Mouse (Mus musculus): Measurements from ENCODE around the gene Usp30. TPM values are rescaled to one million over a fixed set of nuclear protein-coding genes. Genes with fewer than 3 reads are reported as not detected.
A peak's percentile ranks its signal among the peaks of the same experiment; 100 is the strongest.

Usp30 gene
- total and polyA plus RNA-seq, 3 experiments: 12.8 to 21.1 TPM; not detected in 1

- H3K27ac ChIP-seq (ENCODE audit: control insufficient read depth, low read depth, low read length): no peak overlapping the region
- H3K4me3 ChIP-seq (ENCODE audit: control insufficient read depth in 1 of 2, insufficient read depth in 1 of 2, low read depth in 2 of 2, low read length in 2 of 2): 0 out of 4 replicates have a peak overlapping the region, but pooled peaks of 1 of the 2 experiments have one; percentile 12
- H3K79me2 ChIP-seq (ENCODE audit: control insufficient read depth, insufficient read depth, low read length, poor library complexity): no peaks in the 10 kb centered on the region
- peaks cover 2 to 9% of the 10 kb centered on the region in 2 experiments for H3K4me1 ChIP-seq (ENCODE audit: control insufficient read depth in 1 of 2, insufficient read depth in 2 of 2, low read length in 2 of 2)
- peaks cover 0 to 5% of the 10 kb centered on the region in 2 experiments; a peak in 2 of 4 replicates for H3K36me3 ChIP-seq (ENCODE audit: control insufficient read depth in 1 of 2, insufficient read depth in 2 of 2, low read length in 2 of 2)
- TF ChIP-seq GATA1 (IDR thresholded peaks at IDR 0.05; ENCODE audit: low read depth, low read length) (peak; percentile 32; the same call in 1 of the 2 replicates), MXI1 (IDR thresholded peaks at IDR 0.05; ENCODE audit: low read depth, low read length) (0 out of 2 replicates have a peak, but pooled peaks have one; percentile 35), POLR2AphosphoS5 (IDR thresholded peaks at IDR 0.05; ENCODE audit: borderline replicate concordance, low read depth, low read length) (no peak), RCOR1 (IDR thresholded peaks at IDR 0.05; ENCODE audit: low read depth, low read length) (no peak), USF2 (IDR thresholded peaks at IDR 0.05; ENCODE audit: borderline replicate concordance in 1 of 2, insufficient read depth in 1 of 2, low read depth in 1 of 2, low read length in 2 of 2) (no peak)
- H3K9me3 ChIP-seq (replicated peaks; ENCODE audit: insufficient read depth, low read length): no peaks in the 10 kb centered on the region
- no peak overlapping the region for H3K9ac ChIP-seq (ENCODE audit: control insufficient read depth, low read depth, low read length, poor library complexity, severe bottlenecking)
- H3K27me3 ChIP-seq (ENCODE audit: control insufficient read depth in 1 of 2, insufficient read depth in 2 of 2, low read length in 2 of 2): no peaks in the 10 kb centered on the region
- peak; percentile 14 for DNase-seq (ENCODE audit: low read depth, low spot score)
These were observed 97.9 kb downstream of the Usp30 start for GRCm38 (mm10) chr5:114163117-114163696.

- no peak for TF ChIP-seq SMC3 (IDR thresholded peaks at IDR 0.05; ENCODE audit: low read depth, low read length)
- TF ChIP-seq CTCF (IDR thresholded peaks at IDR 0.05 in 2 of 3, conservative IDR thresholded peaks at IDR 0.05 in 1 of 3; ENCODE audit: control insufficient read depth in 1 of 3, insufficient read depth in 1 of 3, low read depth in 2 of 3, low read length in 3 of 3, poor library complexity in 1 of 3, severe bottlenecking in 1 of 3): no peak
- TF ChIP-seq ETS1 (IDR thresholded peaks at IDR 0.05; ENCODE audit: low read depth, low read length): no peak
- no peak for TF ChIP-seq BHLHE40 (IDR thresholded peaks at IDR 0.05; ENCODE audit: borderline replicate concordance, low read depth, low read length)
- no peak for TF ChIP-seq ZKSCAN1 (IDR thresholded peaks at IDR 0.05; ENCODE audit: low read depth, low read length)
- TF ChIP-seq GABPA (IDR thresholded peaks at IDR 0.05; ENCODE audit: low read depth, low read length): no peak
- TF ChIP-seq GATA1 (IDR thresholded peaks at IDR 0.05; ENCODE audit: low read depth, low read length): no peak
- no peak for TF ChIP-seq CHD2 (IDR thresholded peaks at IDR 0.05; ENCODE audit: low read length)
- no peak for TF ChIP-seq SIN3A (IDR thresholded peaks at IDR 0.05; ENCODE audit: low read length)
- DNase-seq (ENCODE audit: low read depth, low spot score): no peak
- Histone ChIP-seq H3K27me3 (ENCODE audit: control insufficient read depth in 1 of 2, insufficient read depth in 2 of 2, low read length in 2 of 2) (no peaks in the 10 kb centered on the region), H3K79me2 (ENCODE audit: control insufficient read depth, insufficient read depth, low read length, poor library complexity) (no peaks in the 10 kb centered on the region), H3K4me1 (ENCODE audit: control insufficient read depth in 1 of 2, insufficient read depth in 2 of 2, low read length in 2 of 2) (peaks cover 3 to 7% of the 10 kb centered on the region in 2 experiments; a peak in 1 of 4 replicates), H3K4me3 (ENCODE audit: control insufficient read depth in 1 of 2, insufficient read depth in 1 of 2, low read depth in 2 of 2, low read length in 2 of 2) (no peak overlapping the region), H3K27ac (ENCODE audit: control insufficient read depth, low read depth, low read length) (no peak overlapping the region), H3K36me3 (ENCODE audit: control insufficient read depth in 1 of 2, insufficient read depth in 2 of 2, low read length in 2 of 2) (no peaks in the 10 kb centered on the region; a peak in 1 of 4 replicates), H3K9ac (ENCODE audit: control insufficient read depth, low read depth, low read length, poor library complexity, severe bottlenecking) (no peak overlapping the region), H3K9me3 (replicated peaks; ENCODE audit: insufficient read depth, low read length) (no peaks in the 10 kb centered on the region)
These were observed 105.1 kb downstream of the Usp30 start for GRCm38 (mm10) chr5:114170345-114170744.

DNA sequence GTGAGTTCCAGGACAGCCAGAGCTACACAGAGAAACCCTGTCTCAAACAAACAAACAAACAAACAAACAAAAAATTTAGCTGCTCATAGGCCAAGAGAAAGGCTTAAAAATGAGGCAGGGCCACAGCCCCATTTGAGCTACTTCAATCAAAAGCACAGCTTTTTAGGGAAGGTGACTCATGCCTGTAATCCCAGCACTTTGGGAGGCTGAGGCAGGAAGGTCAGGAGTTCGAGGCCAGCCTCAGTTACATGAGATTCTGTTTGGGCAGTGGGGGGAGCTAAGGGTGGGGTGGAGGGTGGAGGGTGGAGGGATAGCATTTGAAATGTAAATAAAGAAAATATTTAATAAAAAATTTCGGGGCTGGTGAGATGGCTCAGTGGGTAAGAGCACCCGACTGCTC is 107.7 kb downstream of the Usp30 start:
- H3K36me3 ChIP-seq (ENCODE audit: control insufficient read depth in 1 of 2, insufficient read depth in 2 of 2, low read length in 2 of 2): no peaks in the 10 kb centered on the region; a peak in 1 of 4 replicates
- H3K27me3 ChIP-seq (ENCODE audit: control insufficient read depth in 1 of 2, insufficient read depth in 2 of 2, low read length in 2 of 2): no peaks in the 10 kb centered on the region
- H3K9ac ChIP-seq (ENCODE audit: control insufficient read depth, low read depth, low read length, poor library complexity, severe bottlenecking): no peak overlapping the region
- H3K9me3 ChIP-seq (replicated peaks; ENCODE audit: insufficient read depth, low read length): no peaks in the 10 kb centered on the region
- TF ChIP-seq ELF1 (IDR thresholded peaks at IDR 0.05; ENCODE audit: low read depth, low read length) (no peak), POLR2AphosphoS5 (IDR thresholded peaks at IDR 0.05; ENCODE audit: borderline replicate concordance, low read depth, low read length) (no peak), NELFE (IDR thresholded peaks at IDR 0.05; ENCODE audit: low read depth, low read length) (no peak), ZKSCAN1 (IDR thresholded peaks at IDR 0.05; ENCODE audit: low read depth, low read length) (no peak), USF1 (IDR thresholded peaks at IDR 0.05; ENCODE audit: low read depth, low read length) (no peak), TAL1 (IDR thresholded peaks at IDR 0.05; ENCODE audit: low read length) (no peak), MAFK (IDR thresholded peaks at IDR 0.05; ENCODE audit: borderline replicate concordance, low read depth, low read length) (no peak), E2F4 (IDR thresholded peaks at IDR 0.05; ENCODE audit: borderline replicate concordance, low read depth, low read length) (no peak), CTCF (IDR thresholded peaks at IDR 0.05 in 2 of 3, conservative IDR thresholded peaks at IDR 0.05 in 1 of 3; ENCODE audit: control insufficient read depth in 1 of 3, insufficient read depth in 1 of 3, low read depth in 2 of 3, low read length in 3 of 3, poor library complexity in 1 of 3, severe bottlenecking in 1 of 3) (no peak), ZC3H11A (IDR thresholded peaks at IDR 0.05; ENCODE audit: low read depth, low read length) (no peak)
- peak; percentile 62 for DNase-seq (ENCODE audit: low read depth, low spot score)
- no peak overlapping the region for H3K27ac ChIP-seq (ENCODE audit: control insufficient read depth, low read depth, low read length)
- no peak overlapping the region for H3K4me3 ChIP-seq (ENCODE audit: control insufficient read depth in 1 of 2, insufficient read depth in 1 of 2, low read depth in 2 of 2, low read length in 2 of 2)
- no peaks in the 10 kb centered on the region; the same call in 1 of the 2 replicates for H3K79me2 ChIP-seq (ENCODE audit: control insufficient read depth, insufficient read depth, low read length, poor library complexity)
- H3K4me1 ChIP-seq (ENCODE audit: control insufficient read depth in 1 of 2, insufficient read depth in 2 of 2, low read length in 2 of 2): peaks cover 4 to 7% of the 10 kb centered on the region in 2 experiments; a peak in 1 of 4 replicates

Data from MEL (cell line).